Mouse (Mus musculus): ENCODE measurements around the gene Scube2.

GRCm38 (mm10) chr7:109892530-109892929 lies 27.1 kb upstream of the Scube2 start:
- TF ChIP-seq HCFC1 (IDR thresholded peaks at IDR 0.05; ENCODE audit: borderline replicate concordance, insufficient read depth, low read length) (no peak), CHD2 (IDR thresholded peaks at IDR 0.05; ENCODE audit: low read depth, low read length) (no peak), ZC3H11A (IDR thresholded peaks at IDR 0.05; ENCODE audit: borderline replicate concordance, low read depth, low read length) (no peak; the same call in 1 of the 2 replicates), ZNF384 (IDR thresholded peaks at IDR 0.05; ENCODE audit: low read depth, low read length) (no peak)
